Mouse (Mus musculus): ENCODE measurements at regions not wholly inside any gene's neighbourhood (a gene's known extent, or its start where the extent isn't known, plus 50 kb on each side); places are given as distances from the start of the nearest gene placed in this dataset.

DNA sequence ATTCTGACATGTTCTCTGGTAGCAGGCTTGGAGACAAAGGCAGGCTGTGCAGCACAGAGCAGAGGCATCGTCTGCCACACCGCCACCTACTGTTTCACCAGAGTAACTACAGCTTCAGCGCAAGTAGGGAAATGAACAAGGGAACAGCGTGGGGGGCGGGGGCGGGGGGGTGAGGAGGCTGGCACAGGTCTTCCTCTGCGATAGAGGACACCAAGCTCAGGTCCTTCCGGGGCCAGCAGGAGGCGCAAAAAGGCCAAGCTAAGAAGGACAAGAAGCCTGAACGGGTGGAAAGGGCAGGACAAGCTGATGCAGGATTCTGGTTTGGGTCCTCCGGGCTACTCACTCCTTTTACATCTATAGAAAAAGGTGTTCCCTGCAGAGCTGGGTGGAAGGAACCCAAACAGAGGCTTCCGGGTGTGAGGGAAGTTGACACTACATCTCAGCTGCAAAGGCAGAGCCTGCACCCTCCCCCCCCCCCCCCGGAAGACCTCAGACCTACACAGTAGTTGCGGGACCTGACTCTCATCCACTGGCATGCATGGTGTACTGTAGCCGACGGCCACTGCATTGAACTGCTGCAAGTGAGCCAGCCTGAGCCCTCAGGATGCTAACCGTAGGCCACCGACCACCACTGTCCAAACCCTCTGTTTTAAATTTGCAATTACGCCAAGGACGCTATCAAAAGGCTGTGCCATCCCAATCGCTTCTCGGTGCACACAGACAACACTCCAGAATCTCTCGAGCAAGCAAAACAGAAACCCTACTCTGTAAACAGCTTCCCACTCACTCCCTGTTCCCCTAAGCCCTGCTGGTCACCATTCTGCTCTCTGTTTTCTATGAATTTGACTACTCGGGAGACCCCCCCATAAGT is 2396.6 kb upstream of the 5930422O12Rik start:
- Histone ChIP-seq H3K4me2 (peak overlapping the region; percentile 69), H3K27ac (ENCODE audit: low read depth, low read length) (peak overlapping the region; percentile 12; the same call in 1 of the 2 replicates), H3K36me3 (ENCODE audit: control insufficient read depth, insufficient read depth, low read length) (no peaks in the 10 kb centered on the region), H3K4me3 (ENCODE audit: low read depth, low read length) (peak overlapping the region; percentile 45), H3K27me3 (ENCODE audit: control insufficient read depth, insufficient read depth, low read length) (no peaks in the 10 kb centered on the region), H3K9me3 (replicated peaks; ENCODE audit: control insufficient read depth, low read length) (no peaks in the 10 kb centered on the region), H3K4me1 (ENCODE audit: control insufficient read depth, insufficient read depth, low read length) (no peaks in the 10 kb centered on the region), H3K9ac (ENCODE audit: low read depth, low read length) (peak overlapping the region; percentile 54; the same call in 1 of the 2 replicates)
- peak; percentile 79 for ATAC-seq (replicated peaks; ENCODE audit: insufficient number of reproducible peaks, low FRiP score, low TSS enrichment)
- 9% methylated on average over 24 of the region's 24 CpGs for WGBS (ENCODE audit: insufficient replicate concordance)

DNA sequence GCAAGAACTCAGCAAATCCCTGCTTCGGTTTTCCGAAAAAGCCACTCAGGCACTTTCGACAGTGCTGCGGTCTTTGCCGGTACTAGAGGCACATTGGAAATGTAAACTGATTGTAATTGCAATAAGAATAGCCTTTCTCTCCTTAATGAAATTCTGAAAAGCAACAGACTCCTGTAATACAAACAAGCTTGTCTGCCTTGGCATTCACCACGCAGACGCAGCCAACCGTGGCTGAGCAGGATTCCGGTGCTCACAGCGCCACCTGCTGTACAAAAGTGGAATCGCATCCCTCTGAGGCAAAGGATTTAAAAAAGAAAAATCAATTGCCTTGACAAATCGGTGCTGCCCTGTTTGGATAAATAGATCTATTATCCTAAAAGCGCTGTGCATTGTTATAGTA is 2395.2 kb upstream of the 5930422O12Rik start:
- H3K4me3 ChIP-seq (ENCODE audit: low read depth, low read length), result peak overlapping the region; percentile 45
- no peaks in the 10 kb centered on the region for H3K27me3 ChIP-seq (ENCODE audit: control insufficient read depth, insufficient read depth, low read length)
- 5% methylated on average over 13 of the region's 13 CpGs for WGBS (ENCODE audit: insufficient replicate concordance)
- H3K9me3 ChIP-seq (replicated peaks; ENCODE audit: control insufficient read depth, low read length), result no peaks in the 10 kb centered on the region
- H3K4me1 ChIP-seq (ENCODE audit: control insufficient read depth, insufficient read depth, low read length), result no peaks in the 10 kb centered on the region
- H3K36me3 ChIP-seq (ENCODE audit: control insufficient read depth, insufficient read depth, low read length), result no peaks in the 10 kb centered on the region
- peak overlapping the region; percentile 65 for H3K4me2 ChIP-seq
- H3K27ac ChIP-seq (ENCODE audit: low read depth, low read length), result no peak overlapping the region
- H3K9ac ChIP-seq (ENCODE audit: low read depth, low read length), result peak overlapping the region; percentile 63; the same call in 1 of the 2 replicates
- ATAC-seq (replicated peaks; ENCODE audit: insufficient number of reproducible peaks, low FRiP score, low TSS enrichment), result no peak

DNA sequence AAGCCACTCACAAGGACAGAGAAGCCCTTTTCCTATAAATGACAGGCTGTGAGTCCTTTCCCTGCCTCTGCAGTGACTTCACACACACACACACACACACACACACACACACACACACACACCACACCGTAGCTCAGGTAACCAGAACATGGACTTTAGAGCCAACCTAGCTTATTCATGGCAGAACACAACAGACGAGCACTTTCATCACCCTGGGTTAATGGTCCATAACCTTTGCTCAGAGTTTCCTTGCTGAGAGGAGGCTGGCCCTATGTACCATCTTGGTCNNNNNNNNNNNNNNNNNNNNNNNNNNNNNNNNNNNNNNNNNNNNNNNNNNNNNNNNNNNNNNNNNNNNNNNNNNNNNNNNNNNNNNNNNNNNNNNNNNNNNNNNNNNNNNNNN is 2391.6 kb upstream of the 5930422O12Rik start:
- no peaks in the 10 kb centered on the region for H3K27me3 ChIP-seq (ENCODE audit: control insufficient read depth, insufficient read depth, low read length)
- no peaks in the 10 kb centered on the region for H3K4me1 ChIP-seq (ENCODE audit: control insufficient read depth, insufficient read depth, low read length)
- no peaks in the 10 kb centered on the region for H3K9me3 ChIP-seq (replicated peaks; ENCODE audit: control insufficient read depth, low read length)
- WGBS (ENCODE audit: insufficient replicate concordance), result 78% methylated on average over 2 of the region's 2 CpGs
- H3K36me3 ChIP-seq (ENCODE audit: control insufficient read depth, insufficient read depth, low read length), result no peaks in the 10 kb centered on the region
- no peak overlapping the region for H3K4me3 ChIP-seq (ENCODE audit: low read depth, low read length)
- no peak overlapping the region for H3K27ac ChIP-seq (ENCODE audit: low read depth, low read length)
- no peak overlapping the region for H3K9ac ChIP-seq (ENCODE audit: low read depth, low read length)
- no peak overlapping the region for H3K4me2 ChIP-seq
- ATAC-seq (replicated peaks; ENCODE audit: insufficient number of reproducible peaks, low FRiP score, low TSS enrichment), result no peak

All from heart, embryonic 11.5 days (tissue).